In the genomic region with DNA sequence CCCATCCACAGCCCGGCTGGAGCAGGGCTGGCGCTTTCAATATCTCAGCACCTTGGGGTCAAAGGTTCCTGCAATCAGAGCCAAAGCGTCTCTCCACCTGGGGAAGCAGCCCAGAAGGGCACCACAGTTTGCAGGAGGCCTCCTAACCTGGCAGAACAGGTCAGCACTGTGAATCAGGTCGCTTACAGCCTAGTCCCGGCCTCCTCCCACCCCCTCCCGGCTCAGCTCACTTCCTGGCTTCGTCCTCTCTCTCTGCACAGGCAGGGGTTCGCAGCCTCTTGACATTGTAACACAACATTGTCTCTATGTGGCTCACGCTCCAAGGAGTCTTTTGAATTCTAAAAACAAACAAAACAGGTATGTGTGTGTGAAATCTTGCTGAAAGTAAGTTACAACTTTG, we compare ENCODE assay signal across 9 mouse cellular contexts. TPM values are rescaled to one million over a fixed set of nuclear protein-coding genes. Genes with fewer than 3 reads are reported as not detected.
DNase-seq lines count a peak whose midpoint lies in the region; ATAC-seq and TF ChIP-seq lines count a peak whose summit lies in the region.
"Had no signal": no experiment of that assay in that cellular context is flagged by ENCODE, and none has a peak within 500 bp of the region (broad histone marks: within the 10 kb centered on the region; RNA-seq: fewer than 3 reads in every experiment).

No protein-coding gene starts in this region.

- peaks cover 66% of the 10 kb centered on the region for H3K4me1 ChIP-seq in heart, embryonic 13.5 days
- H3K4me1 ChIP-seq in hindbrain, postnatal 0 days (ENCODE audit: insufficient read depth, low read length), result peaks cover 29% of the 10 kb centered on the region
- H3K4me1 ChIP-seq in limb, embryonic 15.5 days, result peaks cover 75% of the 10 kb centered on the region

- H3K36me3 ChIP-seq in heart, embryonic 13.5 days, result peaks cover 17% of the 10 kb centered on the region
- H3K36me3 ChIP-seq in hindbrain, postnatal 0 days (ENCODE audit: insufficient read depth, low read length), result peaks cover 6% of the 10 kb centered on the region; the same call in 1 of the 2 replicates
- H3K36me3 ChIP-seq in limb, embryonic 15.5 days, result peaks cover 23% of the 10 kb centered on the region

- no peaks in the 10 kb centered on the region for H3K9me3 ChIP-seq in heart, embryonic 13.5 days
- no peaks in the 10 kb centered on the region for H3K9me3 ChIP-seq in hindbrain, postnatal 0 days (ENCODE audit: low read length)
- no peaks in the 10 kb centered on the region for H3K9me3 ChIP-seq in limb, embryonic 15.5 days

- no peak for ATAC-seq in heart, embryonic 13.5 days (ENCODE audit: extremely low read depth, insufficient number of reproducible peaks, low FRiP score, low TSS enrichment)
- ATAC-seq in hindbrain, postnatal 0 days, result no peak
- no peak for ATAC-seq in limb, embryonic 15.5 days (ENCODE audit: insufficient number of reproducible peaks, low FRiP score, low TSS enrichment, low read depth)
- no peak for ATAC-seq in granulocyte monocyte progenitor cell, adult 5-6 weeks (replicated peaks; ENCODE audit: poor library complexity, severe bottlenecking)

- DNase-seq in heart, postnatal 25 days (ENCODE audit: low spot score), result no peak
- DNase-seq in Muller cell, postnatal 12 days (ENCODE audit: inconsistent ontology term), result peak; percentile 36
- DNase-seq in hindbrain, postnatal 0 days (ENCODE audit: low spot score), result no peak
- no peak for DNase-seq in B cell, adult 2 months
- no peak for DNase-seq in gastrocnemius, postnatal 4 days (ENCODE audit: low spot score in 2 of 2)
- DNase-seq: adrenal gland, adult 8-10 months had no signal

- H3K4me2 ChIP-seq in heart, embryonic 13.5 days, result peak overlapping the region; percentile 14; the same call in 1 of the 2 replicates
- H3K4me2 ChIP-seq in hindbrain, postnatal 0 days (ENCODE audit: low read depth, low read length), result no peak overlapping the region
- H3K4me2 ChIP-seq in limb, embryonic 15.5 days, result peak overlapping the region; percentile 10; the same call in 1 of the 2 replicates

- H3K4me3 ChIP-seq in heart, embryonic 13.5 days, result no peak overlapping the region
- H3K4me3 ChIP-seq in hindbrain, postnatal 0 days (ENCODE audit: low read length), result no peak overlapping the region
- H3K4me3 ChIP-seq in limb, embryonic 15.5 days, result no peak overlapping the region

- no peaks in the 10 kb centered on the region for H3K27me3 ChIP-seq in heart, embryonic 13.5 days (replicated peaks)
- H3K27me3 ChIP-seq in hindbrain, postnatal 0 days (ENCODE audit: insufficient read depth, low read length), result no peaks in the 10 kb centered on the region
- no peaks in the 10 kb centered on the region for H3K27me3 ChIP-seq in limb, embryonic 15.5 days

- WGBS in heart, embryonic 13.5 days, result 35% methylated on average over 9 of the region's 9 CpGs
- WGBS in hindbrain, postnatal 0 days, result 41% methylated on average over 9 of the region's 9 CpGs
- 22% methylated on average over 9 of the region's 9 CpGs for WGBS in limb, embryonic 15.5 days

- intact Hi-C loops in heart, postnatal 25 days (cut with DNase I), result no loop called here

- H3K27ac ChIP-seq in heart, embryonic 13.5 days (replicated peaks), result peak overlapping the region; percentile 60
- peak overlapping the region; percentile 64; the same call in 1 of the 2 replicates for H3K27ac ChIP-seq in hindbrain, postnatal 0 days
- H3K27ac ChIP-seq in limb, embryonic 15.5 days, result peak overlapping the region; percentile 88

- TF ChIP-seq CTCF in hindbrain, postnatal 0 days (IDR thresholded peaks at IDR 0.05; ENCODE audit: low read depth), result no peak

- peak overlapping the region; percentile 51 for H3K9ac ChIP-seq in heart, embryonic 13.5 days
- peak overlapping the region; percentile 24; the same call in 1 of the 2 replicates for H3K9ac ChIP-seq in hindbrain, postnatal 0 days (replicated peaks; ENCODE audit: low read length)
- 0 out of 2 replicates have a peak overlapping the region, but pooled peaks have one; percentile 5 for H3K9ac ChIP-seq in limb, embryonic 15.5 days

RNA-seq across cellular contexts. Expression of a gene that starts 15.8 kb away (rescaled TPM):
- polyA plus RNA-seq in heart, embryonic 13.5 days (2015; fragmentation: Nextera tagmentation; extraction: Ambion mirVana), result 7.3 and 7.6 TPM in 2 replicates
- 1 to 10 TPM; 2.9 to 5.1 TPM for total RNA-seq in heart, postnatal 25 days (2021)
- 133 and 134 TPM in 2 replicates for total RNA-seq in hindbrain, postnatal 0 days (2014; rRNA removed)
- polyA plus RNA-seq in hindbrain, postnatal 0 days (2015; fragmentation: Nextera tagmentation; extraction: Ambion mirVana), result 23.2 and 25.4 TPM in 2 replicates
- 14.8 and 18.5 TPM in 2 replicates for polyA plus RNA-seq in limb, embryonic 15.5 days (2015; fragmentation: Nextera tagmentation; extraction: Ambion mirVana)
- 0.49 and 0.90 TPM in 2 replicates for total RNA-seq in granulocyte monocyte progenitor cell, adult 5-6 weeks (2014; fragmentation: Nextera tagmentation)
- total RNA-seq in granulocyte monocyte progenitor cell, adult 5-6 weeks (2017), result 0.22 TPM in 1 of 2 replicates, not detected in the other
- 10 to 100 TPM; 13.3 to 13.6 TPM for total RNA-seq in gastrocnemius, postnatal 4 days (2021)
